Mouse (Mus musculus): Measurements from ENCODE around the gene Tmem82. TPM values are rescaled to one million over a fixed set of nuclear protein-coding genes. Genes with fewer than 3 reads are reported as not detected.

The Tmem82 gene
- polyA plus RNA-seq, 1 experiment: 1.1 TPM

DNA sequence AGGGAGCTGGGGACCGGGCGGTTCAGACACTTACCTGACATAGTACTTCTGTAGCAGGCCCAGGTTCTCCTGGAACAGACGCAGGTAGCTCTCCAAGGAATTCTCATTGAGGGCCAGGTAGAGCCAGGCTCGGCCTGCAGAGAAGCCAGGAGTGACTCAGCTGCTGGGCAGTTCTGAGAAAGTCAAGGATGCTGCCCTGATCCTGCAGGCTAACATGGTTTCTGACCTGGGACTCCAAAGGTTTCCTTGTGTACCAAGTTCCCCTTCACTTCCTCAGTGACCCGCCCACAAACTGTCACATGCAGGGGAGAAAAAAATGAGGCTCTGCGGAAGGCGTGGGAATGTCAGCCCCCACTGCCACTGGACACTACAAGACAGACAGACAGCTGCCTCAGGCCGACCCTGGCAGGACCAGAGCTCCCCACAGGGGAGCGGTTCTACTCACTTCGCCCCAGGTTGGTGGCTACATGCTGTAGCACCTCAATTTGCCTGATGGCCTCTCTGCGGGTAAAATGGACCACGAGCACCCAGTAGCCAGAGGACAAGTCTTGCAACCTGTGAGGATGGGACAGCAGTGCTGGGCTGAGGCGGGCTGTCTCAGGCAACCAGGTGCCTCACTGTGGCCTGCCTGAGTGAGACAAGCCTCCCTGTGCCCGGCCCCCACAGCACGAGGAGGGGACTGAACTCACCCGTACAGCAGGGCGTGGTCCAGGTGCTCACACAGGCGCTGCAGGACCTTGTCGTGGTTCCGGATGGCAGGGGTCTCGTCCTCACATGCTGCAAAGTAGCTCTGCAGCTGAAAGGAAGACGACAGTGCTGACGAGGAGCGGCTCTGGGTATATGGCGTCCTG, 23.8 kb upstream of the Tmem82 start:
- no peaks in the 10 kb centered on the region for H3K27me3 ChIP-seq (replicated peaks)
- H3K9me3 ChIP-seq: no peaks in the 10 kb centered on the region
- TF ChIP-seq FLI1 (IDR thresholded peaks at IDR 0.05; ENCODE audit: low read length) (no peak), GATA1 (IDR thresholded peaks at IDR 0.05; ENCODE audit: borderline replicate concordance, low read length) (no peak)
- H3K36me3 ChIP-seq (replicated peaks; ENCODE audit: low read length): peaks cover 58% of the 10 kb centered on the region
- no peak overlapping the region for H3K4me3 ChIP-seq (replicated peaks)
- H3K4me1 ChIP-seq: peaks cover 31% of the 10 kb centered on the region

DNA sequence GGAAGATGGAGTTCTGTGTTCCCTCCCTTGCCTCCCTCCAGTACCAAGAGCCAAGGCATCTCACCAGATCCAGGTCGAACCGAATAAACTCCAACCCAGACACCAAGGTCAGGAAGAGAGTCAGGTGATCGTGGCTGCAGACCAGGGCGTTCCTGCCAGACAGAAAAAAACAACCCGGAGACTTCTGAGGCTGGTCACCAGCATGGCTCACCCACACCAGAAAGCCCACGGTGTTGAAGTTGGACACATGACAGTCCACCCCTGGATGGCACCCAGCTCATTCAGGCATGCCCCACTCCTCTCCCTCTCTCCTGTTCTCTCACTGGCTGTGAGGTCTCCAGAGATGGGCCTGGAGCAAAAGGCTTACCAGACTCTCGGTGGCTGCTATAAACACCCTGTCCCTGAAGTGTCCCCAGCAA, 22.9 kb upstream of the Tmem82 start:
- H3K36me3 ChIP-seq (replicated peaks; ENCODE audit: low read length): peaks cover 62% of the 10 kb centered on the region

DNA sequence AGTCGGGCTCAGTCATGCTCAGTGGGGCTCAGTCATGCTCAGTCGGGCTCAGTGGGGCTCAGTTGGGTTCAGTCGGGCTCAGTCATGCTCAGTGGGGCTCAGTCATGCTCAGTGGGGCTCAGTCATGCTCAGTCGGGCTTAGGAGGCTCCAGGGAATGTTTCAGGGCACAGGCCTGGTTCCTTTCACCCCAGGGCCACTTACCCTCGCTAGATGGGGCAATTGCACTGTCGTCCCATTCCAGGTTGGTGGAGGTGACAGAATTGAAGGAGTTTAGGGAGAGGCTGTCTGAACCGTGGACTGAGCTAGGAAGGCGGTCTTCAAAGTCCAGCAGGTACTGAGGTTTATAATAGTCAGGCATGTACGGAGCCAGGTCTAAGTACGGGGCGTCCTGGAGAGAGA, 21.0 kb upstream of the Tmem82 start:
- peaks cover 80% of the 10 kb centered on the region for H3K36me3 ChIP-seq (replicated peaks; ENCODE audit: low read length)

More for the DNA sequence above, 22.9 kb upstream of the Tmem82 start:
- Histone ChIP-seq H3K9me3 (no peaks in the 10 kb centered on the region), H3K27me3 (replicated peaks) (no peaks in the 10 kb centered on the region), H3K4me1 (peaks cover 31% of the 10 kb centered on the region), H3K4me3 (replicated peaks) (no peak overlapping the region)
- TF ChIP-seq FLI1 (IDR thresholded peaks at IDR 0.05; ENCODE audit: low read length): no peak
- TF ChIP-seq GATA1 (IDR thresholded peaks at IDR 0.05; ENCODE audit: borderline replicate concordance, low read length): no peak

DNA sequence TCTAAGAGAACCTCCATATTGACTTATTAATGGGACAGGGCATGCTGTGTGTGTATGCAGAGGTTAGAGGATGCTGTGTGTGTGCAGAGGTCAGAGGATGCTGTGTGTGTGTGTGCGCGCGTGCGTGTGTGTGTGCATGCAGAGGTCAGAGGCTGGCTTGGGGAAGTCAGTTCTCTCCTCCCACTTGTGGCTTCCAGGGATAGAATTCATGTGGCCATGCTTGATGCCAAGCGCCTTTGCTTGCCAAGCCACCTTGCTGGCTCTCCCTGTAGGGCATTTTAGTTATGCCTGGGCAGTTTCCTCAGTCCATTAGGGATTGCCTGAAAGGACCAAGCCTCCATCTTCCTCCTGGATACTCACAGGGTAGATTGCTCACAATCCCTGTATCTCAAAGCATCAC, 18.3 kb upstream of the Tmem82 start:
- Histone ChIP-seq H3K4me3 (replicated peaks) (no peak overlapping the region), H3K4me1 (peaks cover 35% of the 10 kb centered on the region), H3K36me3 (replicated peaks; ENCODE audit: low read length) (peaks cover 93% of the 10 kb centered on the region), H3K27me3 (replicated peaks) (no peaks in the 10 kb centered on the region), H3K9me3 (peaks cover 6% of the 10 kb centered on the region; the same call in 1 of the 2 replicates)
- TF ChIP-seq GATA1 (IDR thresholded peaks at IDR 0.05; ENCODE audit: borderline replicate concordance, low read length): no peak
- no peak for TF ChIP-seq FLI1 (IDR thresholded peaks at IDR 0.05; ENCODE audit: low read length)

More for the DNA sequence above, 21.0 kb upstream of the Tmem82 start:
- no peak overlapping the region for H3K4me3 ChIP-seq (replicated peaks)
- no peaks in the 10 kb centered on the region for H3K27me3 ChIP-seq (replicated peaks)
- no peaks in the 10 kb centered on the region for H3K9me3 ChIP-seq
- TF ChIP-seq FLI1 (IDR thresholded peaks at IDR 0.05; ENCODE audit: low read length) (no peak), GATA1 (IDR thresholded peaks at IDR 0.05; ENCODE audit: borderline replicate concordance, low read length) (no peak)
- H3K4me1 ChIP-seq: peaks cover 41% of the 10 kb centered on the region

DNA sequence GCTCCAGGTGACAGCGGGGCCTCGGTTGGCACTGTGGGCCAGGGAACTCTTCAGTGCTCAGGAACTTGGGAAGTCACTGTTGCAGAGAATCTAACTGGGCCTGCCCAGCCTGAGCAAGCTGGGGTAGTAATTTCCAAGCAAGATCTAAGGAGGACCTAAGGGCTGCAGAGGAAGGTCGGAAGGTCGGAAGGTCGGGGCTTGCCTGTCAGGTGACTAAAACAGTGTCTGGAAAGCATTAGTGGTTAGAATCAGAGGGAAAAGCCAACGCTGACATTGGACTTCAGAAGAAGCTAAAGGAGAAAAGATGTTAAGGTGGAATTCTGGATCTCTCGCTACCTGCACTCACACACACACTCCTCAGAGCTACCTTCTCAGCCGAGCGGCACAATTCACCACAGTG, 17.6 kb upstream of the Tmem82 start:
- Histone ChIP-seq H3K27me3 (replicated peaks) (no peaks in the 10 kb centered on the region), H3K9me3 (peaks cover 10% of the 10 kb centered on the region; the same call in 1 of the 2 replicates), H3K4me3 (replicated peaks) (no peak overlapping the region), H3K4me1 (peaks cover 36% of the 10 kb centered on the region), H3K36me3 (replicated peaks; ENCODE audit: low read length) (peaks cover 93% of the 10 kb centered on the region)
- TF ChIP-seq GATA1 (IDR thresholded peaks at IDR 0.05; ENCODE audit: borderline replicate concordance, low read length) (no peak), FLI1 (IDR thresholded peaks at IDR 0.05; ENCODE audit: low read length) (no peak)

DNA sequence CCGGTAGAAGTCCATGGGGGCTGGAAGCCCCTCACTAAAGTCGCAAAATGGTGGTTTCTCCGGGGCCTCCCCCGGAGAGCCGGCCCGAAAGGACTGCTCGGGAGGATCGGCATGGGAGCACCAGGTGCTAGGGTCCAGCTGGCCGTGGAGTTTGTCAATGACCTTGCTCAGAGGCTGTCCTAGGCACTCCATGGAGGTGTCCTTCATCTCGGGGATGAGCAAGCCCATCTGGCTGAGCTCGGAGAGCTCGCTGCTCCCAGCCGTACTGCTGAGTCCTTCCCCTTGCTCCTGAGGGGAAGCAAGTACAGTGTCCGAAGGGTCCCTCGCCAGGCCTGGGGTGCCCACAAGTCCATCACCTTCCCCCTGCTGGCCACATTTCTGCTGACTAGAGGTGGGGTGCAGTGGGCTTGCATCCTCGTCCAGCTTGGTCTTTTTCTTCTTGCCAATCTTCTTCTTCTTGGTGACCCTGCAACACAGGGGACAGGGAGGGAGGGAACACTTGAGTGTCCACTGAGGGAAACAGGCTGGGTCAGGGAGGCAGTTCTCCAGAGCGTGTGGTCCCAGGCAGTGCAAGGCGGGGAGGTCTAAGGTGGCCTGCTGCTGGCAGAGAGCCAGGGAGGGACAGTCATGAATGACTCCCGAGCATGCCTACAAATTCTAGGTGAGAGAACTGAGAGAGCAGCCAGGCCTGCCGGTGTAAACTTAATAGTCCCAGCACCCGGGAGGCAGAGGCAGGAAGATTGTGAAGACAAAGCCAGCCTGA, 13.9 kb upstream of the Tmem82 start:
- peaks cover 10% of the 10 kb centered on the region; the same call in 1 of the 2 replicates for H3K9me3 ChIP-seq
- peaks cover 97% of the 10 kb centered on the region for H3K36me3 ChIP-seq (replicated peaks; ENCODE audit: low read length)
- no peak overlapping the region for H3K4me3 ChIP-seq (replicated peaks)
- peaks cover 16% of the 10 kb centered on the region for H3K4me1 ChIP-seq
- H3K27me3 ChIP-seq (replicated peaks): no peaks in the 10 kb centered on the region
- TF ChIP-seq GATA1 (IDR thresholded peaks at IDR 0.05; ENCODE audit: borderline replicate concordance, low read length): no peak
- TF ChIP-seq FLI1 (IDR thresholded peaks at IDR 0.05; ENCODE audit: low read length): no peak

DNA sequence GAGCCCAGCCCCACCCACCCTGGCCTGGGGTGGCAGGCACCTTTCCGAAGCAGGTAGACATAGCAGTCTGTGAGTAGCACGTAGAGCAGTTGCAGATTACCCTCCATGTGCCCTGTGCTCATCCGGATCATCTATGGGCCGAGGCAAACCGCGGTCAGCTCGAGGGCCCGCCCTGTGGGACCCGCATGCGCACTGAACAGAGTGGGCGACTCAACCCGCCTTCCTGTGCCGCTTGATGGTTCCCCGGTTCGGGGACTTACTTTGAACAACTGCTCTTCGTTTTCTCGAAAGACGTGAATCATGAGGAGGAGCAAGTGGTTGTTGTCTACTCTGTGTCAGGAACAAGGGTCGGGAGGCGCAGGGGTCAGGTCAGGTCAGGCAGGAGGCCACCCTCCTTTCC, 12.8 kb upstream of the Tmem82 start:
- Histone ChIP-seq H3K4me3 (replicated peaks) (no peak overlapping the region), H3K27me3 (replicated peaks) (no peaks in the 10 kb centered on the region), H3K4me1 (peaks cover 17% of the 10 kb centered on the region), H3K9me3 (peaks cover 10% of the 10 kb centered on the region; the same call in 1 of the 2 replicates), H3K36me3 (replicated peaks; ENCODE audit: low read length) (peaks cover 94% of the 10 kb centered on the region)
- TF ChIP-seq GATA1 (IDR thresholded peaks at IDR 0.05; ENCODE audit: borderline replicate concordance, low read length) (no peak), FLI1 (IDR thresholded peaks at IDR 0.05; ENCODE audit: low read length) (no peak)

DNA sequence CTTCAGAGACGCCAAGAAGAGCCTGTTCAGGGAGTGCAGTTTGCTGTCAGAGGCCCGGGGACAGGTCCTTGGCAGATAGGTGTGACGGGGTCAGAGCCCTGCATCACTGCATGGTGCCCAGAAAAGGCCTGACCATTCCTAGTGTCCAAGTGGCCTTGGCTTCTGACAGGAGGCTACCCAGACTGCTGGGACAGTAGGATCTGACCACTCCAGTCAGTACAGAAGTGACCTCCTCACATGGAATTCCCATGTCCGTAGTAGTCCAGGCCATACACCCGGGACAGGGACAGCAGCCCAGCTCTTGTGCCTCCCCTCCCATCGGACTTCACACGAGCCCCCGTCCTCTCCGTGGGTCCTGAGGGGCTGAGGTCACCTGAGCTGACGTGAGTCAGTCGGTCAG, 11.6 kb upstream of the Tmem82 start:
- peaks cover 20% of the 10 kb centered on the region for H3K4me1 ChIP-seq
- TF ChIP-seq FLI1 (IDR thresholded peaks at IDR 0.05; ENCODE audit: low read length) (no peak), GATA1 (IDR thresholded peaks at IDR 0.05; ENCODE audit: borderline replicate concordance, low read length) (no peak)
- no peak overlapping the region for H3K4me3 ChIP-seq (replicated peaks)
- H3K9me3 ChIP-seq: peaks cover 10% of the 10 kb centered on the region; the same call in 1 of the 2 replicates
- H3K27me3 ChIP-seq (replicated peaks): no peaks in the 10 kb centered on the region
- peaks cover 95% of the 10 kb centered on the region for H3K36me3 ChIP-seq (replicated peaks; ENCODE audit: low read length)

DNA sequence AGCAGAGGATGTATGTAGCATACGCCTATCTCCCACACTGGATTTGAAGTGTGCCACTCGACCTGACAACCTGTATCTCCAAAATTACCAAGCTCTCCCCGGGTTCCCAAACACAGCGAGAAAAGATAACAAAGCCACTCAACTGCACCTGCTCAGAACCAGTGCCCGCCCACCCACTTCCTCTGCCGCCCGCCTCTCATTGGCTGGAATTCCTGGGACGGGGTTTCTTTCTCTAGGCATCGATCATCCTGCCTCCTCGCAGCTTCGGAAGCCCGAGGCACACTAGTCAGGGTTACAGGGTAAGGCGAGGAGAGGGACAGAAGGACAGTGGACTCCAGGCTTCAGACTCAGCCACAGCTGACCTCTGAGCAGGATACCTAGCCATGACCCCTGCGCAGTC, 10.2 kb upstream of the Tmem82 start:
- peaks cover 33% of the 10 kb centered on the region for H3K4me1 ChIP-seq
- no peaks in the 10 kb centered on the region for H3K27me3 ChIP-seq (replicated peaks)
- TF ChIP-seq FLI1 (IDR thresholded peaks at IDR 0.05; ENCODE audit: low read length): no peak
- no peak for TF ChIP-seq GATA1 (IDR thresholded peaks at IDR 0.05; ENCODE audit: borderline replicate concordance, low read length)
- peaks cover 10% of the 10 kb centered on the region; the same call in 1 of the 2 replicates for H3K9me3 ChIP-seq
- H3K4me3 ChIP-seq (replicated peaks): no peak overlapping the region
- peaks cover 84% of the 10 kb centered on the region for H3K36me3 ChIP-seq (replicated peaks; ENCODE audit: low read length)
